In the genomic region with DNA sequence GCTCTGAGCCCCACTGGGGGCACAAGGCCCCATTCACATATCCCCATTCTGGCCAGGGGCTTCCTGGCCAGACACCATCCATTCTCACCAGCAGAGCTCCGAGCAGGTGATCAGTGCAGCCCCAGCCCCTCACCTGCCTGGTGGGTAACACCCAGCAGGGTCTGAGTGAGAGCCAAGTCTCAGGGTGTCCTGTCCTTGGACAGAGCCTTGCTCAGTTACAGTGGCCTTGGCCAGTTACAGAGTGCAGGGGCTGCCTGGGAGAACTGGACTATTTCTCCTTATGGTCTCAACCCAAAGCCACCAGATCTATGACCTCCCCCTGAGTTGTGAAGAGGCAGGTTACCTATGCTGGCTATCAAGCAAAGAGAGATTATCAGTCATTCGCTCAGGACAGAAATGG, we compare ENCODE assay signal across 9 mouse cellular contexts. TPM values are rescaled to one million over a fixed set of nuclear protein-coding genes. Genes with fewer than 3 reads are reported as not detected.
DNase-seq lines count a peak whose midpoint lies in the region; ATAC-seq and TF ChIP-seq lines count a peak whose summit lies in the region.
"Had no signal": no experiment of that assay in that cellular context is flagged by ENCODE, and none has a peak within 500 bp of the region (broad histone marks: within the 10 kb centered on the region; RNA-seq: fewer than 3 reads in every experiment).

No protein-coding gene starts in this region.

- H3K27ac ChIP-seq in gastrocnemius, adult 2 months = peak overlapping the region; percentile 84
- peak overlapping the region; percentile 87 for H3K27ac ChIP-seq in lung, embryonic 16.5 days (ENCODE audit: low read length)
- no peak overlapping the region for H3K27ac ChIP-seq in neural tube, embryonic 12.5 days
- no peak overlapping the region for H3K27ac ChIP-seq in forebrain, embryonic 11.5 days (ENCODE audit: low read depth, low read length)
- no peak overlapping the region for H3K27ac ChIP-seq in midbrain, embryonic 13.5 days

- peaks cover 15% of the 10 kb centered on the region for H3K36me3 ChIP-seq in lung, embryonic 16.5 days (ENCODE audit: control insufficient read depth, insufficient read depth, low read length)
- no peaks in the 10 kb centered on the region for H3K36me3 ChIP-seq in neural tube, embryonic 12.5 days
- no peaks in the 10 kb centered on the region for H3K36me3 ChIP-seq in forebrain, embryonic 11.5 days (ENCODE audit: control insufficient read depth, insufficient read depth, low read length)
- no peaks in the 10 kb centered on the region for H3K36me3 ChIP-seq in midbrain, embryonic 13.5 days

- H3K4me1 ChIP-seq in lung, embryonic 16.5 days (replicated peaks; ENCODE audit: control insufficient read depth, insufficient read depth, low read length) = peaks cover 7% of the 10 kb centered on the region; the same call in 1 of the 2 replicates
- peaks cover 4% of the 10 kb centered on the region; the same call in 1 of the 2 replicates for H3K4me1 ChIP-seq in neural tube, embryonic 12.5 days
- H3K4me1 ChIP-seq in forebrain, embryonic 11.5 days (replicated peaks; ENCODE audit: control insufficient read depth, insufficient read depth, low read length) = no peaks in the 10 kb centered on the region
- 0 out of 2 replicates have a peak, but pooled peaks cover 4% of the 10 kb centered on the region for H3K4me1 ChIP-seq in midbrain, embryonic 13.5 days (replicated peaks)

- H3K4me3 ChIP-seq in gastrocnemius, adult 2 months = peak overlapping the region; percentile 74
- peak overlapping the region; percentile 59 for H3K4me3 ChIP-seq in lung, embryonic 16.5 days (ENCODE audit: low read length)
- no peak overlapping the region for H3K4me3 ChIP-seq in neural tube, embryonic 12.5 days
- H3K4me3 ChIP-seq in forebrain, embryonic 11.5 days (ENCODE audit: low read depth, low read length) = no peak overlapping the region
- H3K4me3 ChIP-seq in midbrain, embryonic 13.5 days (replicated peaks) = no peak overlapping the region
- H3K4me3 ChIP-seq: megakaryocyte, embryonic 14.5 days had no signal

- intact Hi-C loops in gastrocnemius, adult 2 months (cut with DNase I) = no loop called here

- no peak for DNase-seq in gastrocnemius, adult 2 months
- no peak for DNase-seq in gastrocnemius, postnatal 25 days
- DNase-seq in lung, postnatal 14 days = no peak
- peak; percentile 4 for DNase-seq in heart, postnatal 4 days
- no peak for DNase-seq in forebrain, embryonic 11.5 days (ENCODE audit: low spot score)

- 74% methylated on average over 2 of the region's 2 CpGs for WGBS in lung, embryonic 16.5 days
- WGBS in neural tube, embryonic 12.5 days = 91% methylated on average over 2 of the region's 2 CpGs
- WGBS in forebrain, embryonic 11.5 days = 85% methylated on average over 2 of the region's 2 CpGs
- WGBS in midbrain, embryonic 13.5 days = 93% methylated on average over 2 of the region's 2 CpGs

- ATAC-seq in lung, embryonic 16.5 days (ENCODE audit: low read depth) = no peak
- no peak for ATAC-seq in neural tube, embryonic 12.5 days (ENCODE audit: low FRiP score, low read depth)
- no peak for ATAC-seq in forebrain, embryonic 11.5 days (replicated peaks; ENCODE audit: low FRiP score)
- ATAC-seq in midbrain, embryonic 13.5 days = no peak

- no peaks in the 10 kb centered on the region for H3K9me3 ChIP-seq in lung, embryonic 16.5 days (ENCODE audit: control insufficient read depth, low read length)
- H3K9me3 ChIP-seq in neural tube, embryonic 12.5 days = no peaks in the 10 kb centered on the region
- H3K9me3 ChIP-seq in forebrain, embryonic 11.5 days (ENCODE audit: control insufficient read depth, low read length) = no peaks in the 10 kb centered on the region
- H3K9me3 ChIP-seq in midbrain, embryonic 13.5 days = no peaks in the 10 kb centered on the region
- H3K9me3 ChIP-seq: megakaryocyte, embryonic 14.5 days had no signal

- H3K9ac ChIP-seq in lung, embryonic 16.5 days (ENCODE audit: low read length) = peak overlapping the region; percentile 80
- peak overlapping the region; percentile 17; the same call in 1 of the 2 replicates for H3K9ac ChIP-seq in neural tube, embryonic 12.5 days
- H3K9ac ChIP-seq in forebrain, embryonic 11.5 days (ENCODE audit: low read length) = no peak overlapping the region
- no peak overlapping the region for H3K9ac ChIP-seq in midbrain, embryonic 13.5 days (replicated peaks)

- peak overlapping the region; percentile 80 for H3K4me2 ChIP-seq in lung, embryonic 16.5 days (ENCODE audit: low read depth, low read length)
- peak overlapping the region; percentile 27 for H3K4me2 ChIP-seq in neural tube, embryonic 12.5 days (replicated peaks)
- H3K4me2 ChIP-seq in forebrain, embryonic 11.5 days (ENCODE audit: low read depth, low read length, severe bottlenecking) = no peak overlapping the region
- no peak overlapping the region for H3K4me2 ChIP-seq in midbrain, embryonic 13.5 days (replicated peaks)

- no peaks in the 10 kb centered on the region for H3K27me3 ChIP-seq in lung, embryonic 16.5 days (ENCODE audit: control insufficient read depth, insufficient read depth, low read depth, low read length)
- no peaks in the 10 kb centered on the region for H3K27me3 ChIP-seq in neural tube, embryonic 12.5 days (replicated peaks)
- H3K27me3 ChIP-seq in forebrain, embryonic 11.5 days (ENCODE audit: control insufficient read depth, insufficient read depth, low read length) = no peaks in the 10 kb centered on the region
- no peaks in the 10 kb centered on the region for H3K27me3 ChIP-seq in midbrain, embryonic 13.5 days

- TF ChIP-seq CTCF in gastrocnemius, adult 2 months (IDR thresholded peaks at IDR 0.05) = no peak

RNA-seq across cellular contexts. Expression of a gene that starts 0.9 kb away (rescaled TPM):
- 10 to 100 TPM; 30.5 to 59.0 TPM for total RNA-seq in gastrocnemius, adult 2 months (2021)
- total RNA-seq in gastrocnemius, postnatal 25 days (2021) = 100 to 1,000 TPM in 1 of 2 experiments, 10 to 100 TPM in 1; 89.8 to 102 TPM
- polyA plus RNA-seq in lung, embryonic 16.5 days (2015; fragmentation: Nextera tagmentation; extraction: Ambion mirVana) = 329 and 333 TPM in 2 replicates
- total RNA-seq in heart, postnatal 4 days (2021) = 100 to 1,000 TPM; 153 to 163 TPM
- polyA plus RNA-seq in neural tube, embryonic 12.5 days (2016; fragmentation: Nextera tagmentation; extraction: Ambion mirVana) = 26.4 and 27.9 TPM in 2 replicates
- polyA plus RNA-seq in forebrain, embryonic 11.5 days (2014; fragmentation: Nextera tagmentation; extraction: Ambion mirVana) = 8.6 and 11.3 TPM in 2 replicates
- 10.1 and 12.7 TPM in 2 replicates for polyA plus RNA-seq in midbrain, embryonic 13.5 days (2015; fragmentation: Nextera tagmentation; extraction: Ambion mirVana)

Comparison
In these comparisons a context has a peak if more than half of its experiments do, and no peak if none do; other contexts are left out.
1. H3K27ac ChIP-seq: peak in gastrocnemius, adult 2 months (single experiment) and lung, embryonic 16.5 days (single experiment); none in neural tube, embryonic 12.5 days (single experiment), forebrain, embryonic 11.5 days (single experiment) and midbrain, embryonic 13.5 days (single experiment).
2. H3K4me3 ChIP-seq: peak in gastrocnemius, adult 2 months (single experiment) and lung, embryonic 16.5 days (single experiment); none in neural tube, embryonic 12.5 days (single experiment), forebrain, embryonic 11.5 days (single experiment) and midbrain, embryonic 13.5 days (single experiment).
3. H3K4me2 ChIP-seq: peak in lung, embryonic 16.5 days (single experiment) and neural tube, embryonic 12.5 days (single experiment); none in forebrain, embryonic 11.5 days (single experiment) and midbrain, embryonic 13.5 days (single experiment).
4. H3K9ac ChIP-seq: peak in lung, embryonic 16.5 days (single experiment) and neural tube, embryonic 12.5 days (single experiment); none in forebrain, embryonic 11.5 days (single experiment) and midbrain, embryonic 13.5 days (single experiment).
5. RNA of a gene that starts 0.9 kb away (polyA plus RNA-seq): 329 to 333 TPM in lung, embryonic 16.5 days; 26.4 to 27.9 TPM in neural tube, embryonic 12.5 days, 10.1 to 12.7 TPM in midbrain, embryonic 13.5 days and 8.6 to 11.3 TPM in forebrain, embryonic 11.5 days; every median in the first group is over 10 times any median in the second.